Mouse (Mus musculus) hindlimb bud, embryonic 11.5 days (tissue): Measurements from ENCODE around the gene Rpl23.
A peak's percentile ranks its signal among the peaks of the same experiment; 100 is the strongest.

Experiments
- DNase-seq: peaks from one replicate; pipeline ENCODE4 v3.0.0-alpha.2; 2012; ENCODE audit warnings: low read depth, low spot score; ENCODE audit errors: extremely low spot score

Rpl23 gene

DNA sequence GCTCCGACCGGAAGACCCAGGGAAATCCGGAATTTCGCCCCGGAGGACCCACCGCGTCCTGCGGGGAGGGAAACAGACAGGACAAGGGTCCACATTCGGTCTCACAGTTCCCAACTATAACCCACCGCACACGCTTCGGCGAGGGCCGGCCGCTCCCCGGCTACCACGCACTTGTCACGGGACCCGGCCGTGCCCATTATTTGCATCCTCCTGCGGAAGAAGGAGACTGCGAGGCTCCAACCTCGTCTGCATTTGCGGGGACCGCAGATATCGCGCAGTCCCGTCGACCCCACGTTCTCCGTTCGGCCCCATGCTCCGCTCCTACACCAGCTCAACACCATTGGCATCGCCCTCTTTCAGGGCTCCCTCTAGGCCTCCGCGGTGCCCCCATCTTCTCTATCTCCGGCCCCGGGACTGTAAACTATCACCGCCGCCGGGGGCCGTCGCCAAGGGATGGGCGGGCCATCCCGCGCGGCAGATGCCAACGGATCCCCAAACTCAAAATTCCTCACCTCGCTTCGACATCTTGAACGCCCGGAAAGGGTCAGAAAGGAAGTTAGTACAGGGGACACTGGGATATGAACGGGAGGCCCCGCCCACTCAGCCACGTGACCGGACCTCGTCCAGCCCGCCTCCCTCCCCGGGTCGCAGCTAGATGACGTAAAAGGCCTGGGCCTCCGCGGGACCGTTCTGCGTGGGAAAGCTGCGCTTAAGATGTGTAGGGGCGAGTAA is at the start of gene Rpl23:
Gene Rpl23, minus strand, starts transcription at position 606 of the 732 bp plus-strand sequence.
- peak; percentile 91 for DNase-seq

DNA sequence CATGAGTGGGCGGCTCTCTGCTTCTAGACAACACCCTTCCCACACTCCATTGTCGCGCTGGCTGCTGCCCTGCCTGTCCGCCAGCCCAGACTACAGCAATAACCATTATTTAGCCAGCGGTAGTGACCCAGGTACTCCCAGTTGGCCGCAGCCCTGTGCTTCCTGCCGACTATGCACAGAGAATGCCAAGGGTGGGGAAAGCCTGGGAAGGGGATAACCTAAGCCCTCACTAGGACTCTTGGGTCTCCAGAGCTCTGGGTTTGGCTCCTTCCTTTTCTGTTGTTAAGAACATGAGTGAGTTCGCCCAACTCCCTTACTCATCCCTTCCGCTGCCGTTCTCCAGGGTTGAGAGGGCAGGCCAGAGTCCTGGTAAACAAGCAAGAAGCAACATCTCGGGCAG is 49.8 kb upstream of the Rpl23 start:
- no peak for DNase-seq

DNA sequence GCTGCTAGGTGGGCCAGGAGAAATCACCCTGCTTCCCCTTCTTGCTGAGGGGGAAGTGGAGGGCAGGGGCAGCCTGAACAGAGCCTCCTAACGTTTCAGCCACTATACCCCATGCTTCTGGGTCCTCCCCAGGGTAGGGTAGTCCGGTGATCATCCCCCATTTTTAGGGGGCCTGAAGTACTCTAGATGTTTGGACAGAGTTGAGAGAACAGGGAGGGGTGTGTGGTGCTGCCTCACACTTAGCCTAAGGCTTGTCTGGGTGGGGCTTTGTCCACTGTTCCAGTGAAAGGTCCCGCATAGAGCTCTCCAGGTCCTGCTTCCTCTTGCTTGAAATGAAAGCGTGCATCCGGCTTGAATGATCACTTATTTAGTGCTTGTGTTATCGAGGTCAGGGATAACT is 48.3 kb upstream of the Rpl23 start:
- no peak for DNase-seq

DNA sequence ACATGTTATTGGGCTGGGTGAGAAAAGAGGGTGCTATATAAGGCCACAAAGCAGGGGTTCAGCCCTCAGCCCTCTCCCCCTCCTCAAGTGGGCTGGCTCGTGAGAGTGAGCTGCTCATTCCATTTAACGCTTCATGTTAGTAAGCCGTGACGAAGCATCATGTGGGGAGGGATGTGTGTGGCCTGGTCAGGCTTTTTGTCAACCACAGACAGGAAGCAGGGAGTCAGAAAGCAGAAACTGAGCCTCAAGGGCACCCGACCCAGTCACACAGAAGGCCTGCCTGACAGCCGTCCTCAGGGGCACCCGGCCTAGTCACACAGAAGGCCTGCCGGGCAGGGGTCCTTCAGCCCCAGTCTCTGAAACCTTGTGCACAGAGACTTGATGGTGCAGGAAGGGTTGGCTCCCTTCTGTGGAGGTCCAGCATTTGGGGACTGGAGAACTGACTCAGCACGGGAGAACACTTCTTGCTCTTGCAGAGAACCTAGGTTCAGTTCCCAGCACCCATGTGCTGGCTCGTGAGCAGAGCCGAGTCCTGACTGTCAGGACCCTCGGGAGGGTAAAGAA is 47.8 kb upstream of the Rpl23 start:
- no peak for DNase-seq

DNA sequence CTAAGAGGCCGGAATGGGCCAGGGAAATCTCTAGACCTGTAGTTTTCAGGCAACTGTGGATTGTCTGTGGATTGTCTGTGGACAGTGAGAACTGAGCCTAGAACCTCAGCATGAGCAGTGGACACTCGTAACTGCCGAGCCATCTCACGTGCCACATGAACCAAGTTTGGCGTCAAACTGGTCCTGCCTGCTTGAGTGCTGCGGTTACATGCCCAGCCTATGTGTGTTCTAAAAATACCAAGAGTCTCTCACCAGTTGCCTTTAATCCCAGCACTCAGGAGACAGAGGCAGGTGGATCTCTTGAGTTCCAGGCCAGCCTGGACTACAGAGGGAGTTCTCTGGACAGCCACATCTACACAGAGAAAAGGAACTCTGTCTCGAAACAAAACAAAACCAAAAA is 47.1 kb upstream of the Rpl23 start:
- DNase-seq: no peak

DNA sequence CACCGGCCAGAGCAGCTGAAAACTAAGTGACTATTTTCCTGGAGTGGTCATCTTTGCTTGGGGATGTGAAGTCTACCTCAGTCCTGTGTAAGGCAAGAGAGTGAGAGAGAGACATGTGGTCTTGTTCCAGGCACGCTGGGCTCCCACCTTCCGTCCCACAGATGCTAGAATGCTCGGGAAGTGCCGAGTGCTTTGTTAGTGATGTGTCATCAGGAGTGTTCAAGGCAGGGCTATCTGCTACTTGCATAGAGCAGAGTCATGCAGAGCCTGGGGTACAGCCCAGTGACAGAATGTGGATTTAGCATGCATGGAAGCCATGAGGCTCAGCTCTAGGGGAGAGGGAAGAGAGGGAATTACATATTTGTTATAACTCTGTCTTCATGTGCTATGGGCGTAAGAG is 45.4 kb upstream of the Rpl23 start:
- DNase-seq: no peak

DNA sequence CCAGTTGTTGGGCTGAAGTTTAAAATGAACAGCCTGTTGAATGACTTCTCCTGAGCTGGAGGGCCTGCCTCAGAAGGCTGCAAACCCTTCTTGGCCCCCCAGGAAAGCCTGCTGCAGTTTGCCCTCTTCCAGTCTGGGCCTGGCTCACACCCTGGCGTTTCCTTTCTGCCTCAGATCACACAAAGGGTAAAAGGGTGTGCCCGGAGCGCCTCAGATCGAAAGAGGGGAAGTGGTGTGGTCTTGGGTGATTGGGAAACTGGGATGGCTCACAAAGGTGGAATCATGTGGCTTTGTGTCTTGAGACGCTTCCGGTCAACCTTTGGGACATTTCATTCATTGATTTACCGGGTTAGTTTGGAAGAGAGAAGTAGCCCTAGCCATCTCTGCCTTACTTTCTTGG is 44.2 kb upstream of the Rpl23 start:
- no peak for DNase-seq

DNA sequence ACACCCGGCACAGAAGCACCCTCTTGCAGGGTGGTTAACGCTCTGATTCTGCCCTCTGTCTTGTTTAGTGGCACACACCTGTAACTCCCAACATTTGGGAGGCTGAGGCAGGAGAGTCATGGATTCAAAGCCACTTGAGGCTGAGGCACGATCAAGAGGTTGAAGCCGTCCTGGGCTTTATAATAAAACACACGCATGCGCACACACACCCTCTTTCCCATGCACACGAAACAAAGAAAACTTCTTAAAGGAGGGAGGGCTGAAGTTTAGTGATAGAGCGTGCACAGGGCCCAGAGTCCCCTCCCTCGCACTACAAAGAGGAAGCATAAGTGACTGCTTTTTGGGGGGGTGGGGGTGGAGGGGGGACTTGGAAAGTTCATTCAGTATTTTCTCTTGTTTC is 43.7 kb upstream of the Rpl23 start:
- DNase-seq: no peak

DNA sequence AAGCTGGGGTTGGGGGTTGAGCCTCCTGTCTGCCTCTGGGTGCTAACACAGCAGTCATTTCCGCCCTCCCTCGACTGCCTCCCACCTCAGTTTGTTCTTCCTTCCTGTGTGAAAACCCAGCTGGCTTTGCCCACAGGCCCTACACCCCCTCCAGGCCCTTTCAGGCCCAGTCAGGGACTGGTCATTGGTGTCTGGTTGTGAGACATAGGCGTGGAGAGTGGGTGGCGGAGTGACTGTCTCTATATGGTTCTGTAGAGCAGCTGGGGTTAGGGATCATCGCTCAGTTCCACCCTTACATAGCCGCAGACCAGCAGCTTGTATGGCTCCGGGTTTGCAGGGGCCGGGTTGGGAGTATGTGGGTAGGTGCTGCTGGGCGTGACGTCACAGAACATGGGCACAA is 43.1 kb upstream of the Rpl23 start:
- DNase-seq: no peak

DNA sequence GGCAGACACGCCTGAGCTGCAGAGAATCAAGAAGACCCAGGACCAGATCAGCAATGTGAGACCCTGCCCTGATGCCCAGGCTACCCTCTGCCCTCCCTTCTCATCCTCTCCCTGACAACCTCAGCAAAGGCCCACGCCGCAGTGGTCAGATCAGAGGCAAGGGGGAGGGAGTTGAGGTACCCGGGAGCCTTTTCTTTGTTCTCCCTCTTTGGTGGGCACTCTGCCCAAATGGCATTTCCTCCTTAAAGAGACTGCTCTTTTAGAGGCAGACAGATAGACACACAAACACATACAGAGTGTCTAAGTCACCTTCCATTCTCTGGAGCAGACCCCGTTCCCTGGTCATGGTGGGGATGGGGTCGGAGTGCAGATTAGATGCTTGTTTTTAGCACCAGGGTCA is 42.7 kb upstream of the Rpl23 start:
- no peak for DNase-seq

DNA sequence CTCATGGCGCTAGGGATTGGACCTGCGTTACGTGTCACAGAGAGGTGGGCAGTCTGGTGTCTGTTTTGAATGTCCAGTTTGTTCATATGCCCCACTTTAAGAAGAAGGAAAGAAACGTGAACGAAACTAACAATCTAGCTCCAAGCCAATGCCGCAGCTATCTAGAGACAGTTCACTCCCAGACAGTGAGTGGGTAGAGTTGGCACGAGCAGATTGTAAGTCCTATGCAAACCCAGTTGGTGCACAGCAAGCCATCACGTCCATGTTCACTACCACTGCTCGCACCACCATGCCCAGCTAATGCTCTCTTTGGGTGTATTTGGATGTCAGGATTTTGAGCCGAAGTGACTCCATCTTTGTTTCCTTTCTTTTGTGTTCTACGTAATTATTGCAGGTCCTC is 41.9 kb upstream of the Rpl23 start:
- DNase-seq: no peak

DNA sequence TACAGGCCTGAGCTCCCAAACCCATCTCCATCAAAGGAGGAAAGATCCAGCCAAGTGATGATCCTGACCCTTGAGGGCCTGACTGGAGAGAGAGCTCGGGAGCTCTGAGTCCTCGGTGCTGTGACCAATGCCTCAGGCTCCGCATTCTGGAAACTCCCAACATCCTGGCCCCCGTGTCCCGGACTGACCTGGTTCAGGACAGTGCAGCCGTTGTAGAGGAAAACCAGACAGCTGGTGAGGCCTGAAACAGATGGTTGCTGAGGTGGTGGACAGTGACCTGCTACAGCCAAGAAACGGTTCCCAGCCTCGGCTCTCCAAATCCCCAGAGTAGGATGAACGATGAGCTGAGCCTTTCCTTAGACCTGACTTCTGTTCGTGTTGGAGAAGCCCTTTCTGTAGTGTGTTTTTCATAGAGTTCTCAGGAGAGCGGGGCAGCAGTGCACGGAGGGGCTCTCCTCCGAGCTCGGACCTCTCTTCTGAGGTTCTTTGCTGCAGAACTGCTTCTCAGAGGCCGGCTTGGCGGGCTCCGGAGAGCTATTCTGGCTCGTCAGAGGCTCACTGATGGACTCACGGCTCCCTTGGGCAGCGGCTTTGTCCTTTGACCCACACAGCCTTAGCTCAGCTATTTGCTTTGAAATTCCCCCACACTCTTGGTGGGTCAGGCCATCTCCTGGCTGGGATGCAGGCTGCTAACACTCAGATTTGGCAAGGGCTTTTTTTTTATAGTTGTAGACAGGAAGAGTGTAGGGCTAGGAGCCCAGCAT is 40.8 kb upstream of the Rpl23 start:
- DNase-seq: no peak

DNA sequence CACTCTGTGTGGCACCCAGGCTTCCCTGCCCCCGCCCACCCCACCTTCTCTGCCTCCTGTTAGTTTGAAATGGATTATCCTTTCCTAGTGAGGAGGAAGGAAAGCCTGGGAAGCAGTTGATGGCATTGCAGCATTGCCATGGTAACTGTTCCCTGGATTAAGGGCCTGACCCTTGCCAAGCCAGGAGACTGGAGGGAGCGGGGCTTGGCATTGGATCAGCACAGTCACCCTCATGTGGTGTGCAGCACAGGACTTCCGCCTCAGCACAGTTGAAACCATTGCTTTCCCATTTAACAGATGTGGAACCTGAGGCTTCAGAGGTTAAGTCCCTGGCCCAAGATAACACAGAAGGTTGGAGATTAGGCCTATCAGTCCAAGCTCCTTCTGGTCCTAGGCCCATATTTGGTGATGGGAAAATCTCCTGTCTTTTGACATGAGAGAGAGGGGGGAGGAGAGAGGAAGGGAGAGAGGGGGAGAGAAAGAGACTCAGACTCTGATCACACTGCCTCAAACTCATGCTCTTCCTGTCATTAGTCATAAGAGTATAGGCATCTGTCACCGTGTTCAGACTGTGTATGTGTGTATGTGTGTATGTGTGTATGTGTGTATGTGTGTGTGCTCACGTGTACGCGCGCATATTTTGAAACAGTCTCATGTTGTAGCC is 39.3 kb upstream of the Rpl23 start:
- DNase-seq: no peak

DNA sequence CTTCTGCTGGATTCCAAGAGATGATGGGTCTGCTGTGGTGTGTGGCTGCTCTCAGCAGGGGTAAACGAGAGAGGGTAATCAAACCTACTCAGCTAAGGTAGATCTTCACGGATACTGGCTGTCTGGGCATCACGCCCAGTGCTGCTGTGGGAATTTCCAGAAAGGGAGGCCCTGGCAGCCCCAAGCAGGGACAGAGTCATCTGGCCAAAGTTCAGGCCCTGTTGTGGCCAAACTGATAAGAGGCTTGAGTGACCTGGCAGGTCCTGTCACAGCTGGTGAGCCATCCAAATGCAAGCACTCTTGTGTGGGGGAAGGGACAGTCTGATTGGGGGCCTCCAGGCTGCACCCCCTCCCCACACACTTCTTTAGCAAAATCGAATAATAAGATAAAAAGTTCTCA is 38.6 kb upstream of the Rpl23 start:
- no peak for DNase-seq

DNA sequence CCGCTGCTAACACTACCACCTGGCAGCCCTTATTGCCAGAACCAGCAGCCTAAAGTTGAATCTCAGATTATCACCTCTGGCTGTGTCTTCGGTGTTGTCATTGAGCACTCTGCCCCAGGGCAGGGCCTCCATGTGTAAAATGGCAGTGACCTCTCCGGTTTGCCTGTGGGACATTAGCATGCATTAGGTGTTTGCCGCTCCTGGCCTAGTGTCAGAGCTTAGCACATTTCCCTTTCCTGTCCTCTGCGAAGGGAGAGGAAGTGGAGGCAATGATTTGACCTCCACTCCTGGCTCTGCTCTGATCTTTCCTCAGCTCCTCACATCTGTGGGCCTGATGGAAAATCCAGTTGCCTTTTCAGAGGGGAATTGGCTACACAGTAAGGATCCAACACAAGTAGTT is 37.7 kb upstream of the Rpl23 start:
- no peak for DNase-seq

DNA sequence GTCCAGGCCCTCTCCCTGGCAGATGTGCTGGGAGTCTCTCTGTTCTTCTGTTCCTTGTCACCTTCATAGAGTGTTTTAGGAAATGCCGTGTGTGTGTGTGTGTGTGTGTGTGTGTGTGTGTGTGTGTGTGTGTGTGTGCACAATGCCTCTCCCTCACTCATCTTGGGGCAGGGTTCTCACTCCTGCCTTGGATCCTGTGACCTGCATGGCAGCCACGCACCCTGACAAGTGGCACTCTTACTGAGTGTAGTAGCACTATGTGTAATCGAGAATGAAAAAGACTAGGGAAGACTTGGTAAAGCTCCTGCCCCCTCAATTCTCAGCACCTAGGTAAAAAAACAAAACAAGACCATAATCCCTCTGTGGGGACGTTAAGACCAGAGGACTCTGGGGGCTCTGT is 36.9 kb upstream of the Rpl23 start:
- no peak for DNase-seq

DNA sequence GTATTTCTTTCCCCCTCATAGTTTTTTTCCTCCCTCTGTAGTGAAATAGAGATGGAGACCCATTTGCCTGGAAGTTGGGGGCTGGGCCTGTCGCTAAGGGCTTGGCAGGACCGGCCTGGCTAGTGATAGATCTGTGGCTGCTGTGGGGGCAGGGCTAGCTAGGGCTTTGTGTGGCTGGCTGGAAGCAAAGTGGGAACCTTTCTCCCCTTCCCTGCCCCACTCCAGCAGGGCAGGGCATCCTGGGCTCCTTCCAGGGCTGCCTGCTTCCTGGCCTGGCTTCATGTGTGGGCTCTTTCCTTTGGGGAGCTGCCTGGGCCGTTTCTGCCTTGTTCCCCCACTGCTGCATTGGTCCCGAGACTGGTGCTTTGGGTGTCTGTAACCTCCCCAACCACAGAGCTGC is 36.3 kb upstream of the Rpl23 start:
- no peak for DNase-seq

DNA sequence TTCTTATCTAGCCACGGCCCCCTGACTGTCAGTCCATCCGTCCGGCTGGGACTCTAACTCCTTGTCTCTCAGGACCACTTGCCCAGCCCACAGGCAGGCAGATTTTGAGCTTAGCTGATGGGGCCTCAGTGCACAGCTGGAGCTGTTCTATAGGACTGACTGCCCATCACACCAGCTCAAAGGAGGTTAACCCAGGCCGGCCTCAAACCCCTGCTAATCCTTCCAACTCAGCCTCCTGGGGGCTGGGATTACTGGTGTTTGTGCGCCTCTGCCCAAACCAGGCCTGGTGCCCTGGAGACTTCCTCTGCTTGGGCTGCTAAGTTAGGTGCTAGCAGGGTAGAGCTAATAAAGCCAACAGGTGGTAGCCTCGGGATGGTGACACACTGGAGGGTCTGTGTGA is 35.8 kb upstream of the Rpl23 start:
- no peak for DNase-seq

DNA sequence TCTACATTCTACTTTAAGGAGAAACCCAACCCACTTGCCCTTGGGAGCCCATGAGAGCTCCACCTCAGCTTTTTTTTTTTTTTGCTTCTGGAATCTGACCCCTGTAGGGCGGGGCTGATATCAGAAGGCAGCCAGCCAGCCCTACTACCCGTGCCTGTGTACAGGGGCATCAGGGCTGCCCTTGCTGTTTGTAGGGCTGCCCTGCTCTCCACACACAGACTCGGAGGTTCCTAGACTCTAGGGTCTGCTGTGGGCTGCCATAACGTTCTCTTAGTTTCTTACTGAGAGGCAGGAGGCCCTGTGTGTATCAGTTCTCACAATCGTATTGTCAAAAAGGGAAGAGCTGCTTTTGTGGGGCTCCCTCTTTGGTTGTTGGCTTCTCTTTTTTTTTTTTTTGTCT is 35.1 kb upstream of the Rpl23 start:
- DNase-seq: no peak

DNA sequence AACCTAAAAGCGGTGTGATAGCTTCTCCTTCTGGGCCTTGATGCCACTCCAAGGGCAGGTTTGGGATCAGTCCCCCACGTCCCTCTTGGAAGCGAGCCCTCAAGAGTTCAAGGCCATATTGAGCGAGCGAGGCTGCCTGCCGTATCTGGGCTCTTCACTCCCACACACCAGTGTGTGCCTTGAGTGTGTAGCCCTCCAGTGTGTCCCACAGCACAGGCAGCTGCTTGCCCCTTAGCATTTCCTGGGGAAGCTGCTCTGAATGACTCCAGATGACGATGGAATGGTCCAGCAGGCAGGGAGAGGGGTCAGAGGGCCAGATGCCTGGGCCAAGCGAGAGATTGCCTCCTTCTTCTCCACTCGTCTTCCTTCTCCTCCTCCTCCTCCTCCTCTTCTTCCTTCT is 34.7 kb upstream of the Rpl23 start:
- DNase-seq: no peak

DNA sequence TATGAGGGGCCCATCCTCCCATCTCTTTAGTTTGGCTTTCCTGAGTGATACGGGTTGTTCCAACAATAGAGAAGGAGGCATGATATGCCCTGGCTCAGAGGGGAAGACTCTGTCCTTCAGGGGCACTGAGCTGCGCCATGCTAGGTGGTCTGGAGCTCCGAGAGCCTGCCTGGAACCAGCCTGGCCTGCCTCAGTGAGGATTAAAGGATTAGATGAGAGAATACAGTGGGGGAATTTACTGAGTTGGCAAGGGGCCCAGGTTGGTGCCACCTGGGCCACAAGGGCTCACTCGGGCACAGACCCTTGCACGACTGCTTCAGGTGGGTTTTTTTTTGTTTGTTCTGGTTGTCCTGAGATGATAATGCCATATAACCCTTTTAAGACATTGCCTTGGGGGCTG is 33.9 kb upstream of the Rpl23 start:
- no peak for DNase-seq

DNA sequence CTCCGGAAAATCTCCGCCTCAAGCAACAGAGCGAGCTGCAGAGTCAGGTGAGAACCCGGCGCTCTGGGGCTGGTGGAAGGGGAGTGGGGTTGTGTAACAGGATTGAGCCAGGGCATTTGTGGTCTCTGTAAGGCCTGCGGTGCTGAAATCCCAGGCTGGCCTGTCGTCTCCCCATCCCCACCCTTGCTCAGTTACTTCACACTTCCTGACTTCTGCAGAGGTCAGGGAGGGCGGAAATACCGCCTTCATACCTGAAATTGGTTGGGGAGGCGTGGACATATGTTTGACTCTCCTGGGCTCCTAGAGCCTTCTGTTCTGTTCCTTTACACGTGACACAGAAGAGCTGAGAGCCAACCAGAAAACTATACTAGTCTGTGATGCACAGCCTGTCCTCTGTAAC is 33.5 kb upstream of the Rpl23 start:
- no peak for DNase-seq
